Mouse (Mus musculus) limb, embryonic 15.5 days (tissue): ENCODE data around the gene Olfr910. TPM values are rescaled to one million over a fixed set of nuclear protein-coding genes. Genes with fewer than 3 reads are reported as not detected.

Source experiments
- ATAC-seq: fragments of 200-750 bp; cut with Nextera tagmentation; 2 replicates; pipeline ENCODE4 v1.8.0; 2017; ENCODE audit warnings: low read depth, moderate TSS enrichment; ENCODE audit not compliant: insufficient number of reproducible peaks, low FRiP score, low TSS enrichment
- H3K27ac ChIP-seq: fragments of 300-500 bp; sonication (generic); 2 replicates; pipeline ENCODE4 v1.5.1; 2015; ENCODE audit warnings: moderate library complexity, mild to moderate bottlenecking, inconsistent platforms
- H3K27me3 ChIP-seq: fragments of 300-500 bp; sonication (generic); 2 replicates; pipeline ENCODE4 v1.6.1; 2015; ENCODE audit warnings: inconsistent platforms
- H3K36me3 ChIP-seq: fragments of 300-500 bp; sonication (generic); 2 replicates; pipeline ENCODE4 v1.6.1; 2015; ENCODE audit warnings: inconsistent platforms
- H3K4me1 ChIP-seq: fragments of 300-500 bp; sonication (generic); 2 replicates; pipeline ENCODE4 v1.6.1; 2015; ENCODE audit warnings: inconsistent platforms
- H3K4me2 ChIP-seq: fragments of 300-500 bp; sonication (generic); 2 replicates; pipeline ENCODE4 v1.6.1; 2015; ENCODE audit warnings: mild to moderate bottlenecking, inconsistent platforms
- H3K4me3 ChIP-seq: fragments of 300-500 bp; sonication (generic); 2 replicates; pipeline ENCODE4 v1.5.1; 2015; ENCODE audit warnings: mild to moderate bottlenecking, inconsistent platforms
- H3K9ac ChIP-seq: fragments of 300-500 bp; sonication (generic); 2 replicates; pipeline ENCODE4 v1.6.1; 2015; ENCODE audit warnings: inconsistent platforms
- H3K9me3 ChIP-seq: fragments of 300-500 bp; sonication (generic); 2 replicates; pipeline ENCODE4 v1.6.1; 2016; ENCODE audit warnings: inconsistent platforms
- WGBS: fragments of 180-500 bp; shearing (Covaris S2); methylation state at CpG from one replicate; pipeline ENCODE4 v1.1.7; 2015; 5-methylcytosine and 5-hydroxymethylcytosine counted together
- polyA plus RNA-seq: library from polyadenylated mRNA; unstranded; fragments of >200 nt; fragmentation: Nextera tagmentation; extraction: Ambion mirVana; gene quantifications from 2 replicates; pipeline ENCODE4 v1.2.1, GENCODE M21; 2015

The Olfr910 gene
- not detected in 2 replicates for polyA plus RNA-seq

DNA sequence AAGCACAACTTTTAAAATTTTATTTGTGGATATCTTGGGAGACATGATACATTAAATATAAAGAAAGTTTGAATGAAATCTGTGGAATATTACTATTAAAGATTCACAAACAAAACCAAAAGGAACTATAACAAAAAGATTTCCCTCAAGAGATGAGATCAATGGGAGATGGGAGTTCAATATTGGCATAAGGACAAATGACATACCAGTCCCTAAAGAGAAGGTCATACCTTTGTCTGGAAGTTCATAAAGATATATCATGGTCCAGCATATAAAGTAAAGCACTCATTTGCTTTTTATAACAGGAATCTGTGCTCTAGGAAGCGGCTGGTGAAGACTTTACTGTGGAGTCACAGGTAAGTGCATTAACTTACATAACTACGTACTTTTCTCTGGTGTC lies at the start of gene Olfr910:
Gene Olfr910, plus strand, starts transcription at position 301 of the 400 bp plus-strand sequence.
- H3K27ac ChIP-seq: no peak within 1 kb of the TSS
- no peaks in the 10 kb centered on the region for H3K27me3 ChIP-seq
- ATAC-seq: no peak
- WGBS: 86% methylated on average over 2 of the region's 2 CpGs
- no peak within 1 kb of the TSS for H3K9ac ChIP-seq
- H3K36me3 ChIP-seq: no peaks in the 10 kb centered on the region
- H3K4me2 ChIP-seq: no peak within 1 kb of the TSS
- no peaks in the 10 kb centered on the region for H3K4me1 ChIP-seq
- no peaks in the 10 kb centered on the region for H3K9me3 ChIP-seq
- H3K4me3 ChIP-seq: no peak within 1 kb of the TSS

- H3K4me1 ChIP-seq: no peaks in the 10 kb centered on the region
- ATAC-seq: no peak
- no peak within 1 kb of the TSS for H3K4me3 ChIP-seq
- H3K27ac ChIP-seq: no peak within 1 kb of the TSS
- WGBS: 73% methylated on average over 2 of the region's 2 CpGs
- no peak within 1 kb of the TSS for H3K9ac ChIP-seq
- H3K36me3 ChIP-seq: no peaks in the 10 kb centered on the region
- H3K9me3 ChIP-seq: no peaks in the 10 kb centered on the region
- H3K27me3 ChIP-seq: no peaks in the 10 kb centered on the region
- H3K4me2 ChIP-seq: no peak within 1 kb of the TSS
These were observed 42.1 kb upstream of the Olfr910 start, which contains the start of gene Olfr907 for GRCm38 (mm10) chr9:38495501-38495900. TSS of gene Olfr907 (plus strand) at chr9:38495801.

GRCm38 (mm10) chr9:38512353-38512752 lies 25.3 kb upstream of the Olfr910 start:
- Histone ChIP-seq H3K4me1 (no peaks in the 10 kb centered on the region), H3K27ac (no peak overlapping the region), H3K9ac (no peak overlapping the region), H3K9me3 (no peaks in the 10 kb centered on the region), H3K36me3 (no peaks in the 10 kb centered on the region), H3K27me3 (no peaks in the 10 kb centered on the region), H3K4me3 (no peak overlapping the region), H3K4me2 (no peak overlapping the region)
- 69% methylated on average over 2 of the region's 2 CpGs for WGBS
- ATAC-seq: no peak

DNA sequence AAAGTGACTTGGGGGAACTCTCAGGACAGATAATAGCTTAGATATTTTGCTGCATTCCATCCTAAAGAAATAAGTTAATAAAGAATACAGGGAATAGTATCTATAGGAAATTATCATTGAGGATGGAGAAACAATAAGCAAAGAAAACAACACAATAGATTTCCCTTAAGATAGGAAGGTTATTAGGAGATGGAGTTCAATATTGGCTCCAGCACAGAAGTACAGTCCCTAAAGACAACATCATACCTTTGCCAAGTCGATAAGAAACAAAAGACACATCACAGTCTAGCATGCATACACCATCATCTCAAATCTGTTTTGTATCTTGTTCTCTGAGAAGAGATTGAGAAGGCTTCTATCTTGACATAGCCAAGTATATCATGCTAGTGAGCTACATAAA lies 16.4 kb upstream of the Olfr910 start, which contains the start of gene Olfr911-ps1:
Gene Olfr911-ps1, plus strand, starts transcription at position 301 of the 400 bp plus-strand sequence.
- ATAC-seq: no peak
- no peaks in the 10 kb centered on the region for H3K36me3 ChIP-seq
- no peak within 1 kb of the TSS for H3K4me2 ChIP-seq
- H3K27me3 ChIP-seq: no peaks in the 10 kb centered on the region
- H3K4me1 ChIP-seq: no peaks in the 10 kb centered on the region
- no peak within 1 kb of the TSS for H3K4me3 ChIP-seq
- no peak within 1 kb of the TSS for H3K27ac ChIP-seq
- H3K9me3 ChIP-seq: no peaks in the 10 kb centered on the region
- WGBS: 53% methylated on average over 1 of the region's 1 CpGs
- H3K9ac ChIP-seq: no peak within 1 kb of the TSS

DNA sequence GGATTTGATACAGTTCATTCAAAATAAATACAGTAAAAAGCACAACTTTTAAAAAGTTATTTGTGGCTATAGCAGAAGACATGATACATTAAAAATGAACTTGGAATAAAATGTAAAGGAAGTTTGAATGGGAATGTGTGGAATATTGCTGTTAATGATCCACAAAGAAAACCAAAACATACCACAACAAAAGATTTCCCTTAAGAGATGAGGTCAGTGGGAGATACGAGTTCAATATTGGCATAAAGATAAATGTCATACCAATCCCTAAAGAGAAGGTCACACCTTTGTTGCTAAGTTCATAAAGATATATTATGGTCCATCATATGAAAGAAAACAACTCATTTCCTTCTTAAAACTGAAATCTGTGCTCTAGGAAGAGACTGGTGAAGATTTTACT lies 42.2 kb downstream of the Olfr910 start, which contains the start of gene Olfr912:
Gene Olfr912, plus strand, starts transcription at position 301 of the 400 bp plus-strand sequence.
- Histone ChIP-seq H3K4me2 (no peak within 1 kb of the TSS), H3K4me3 (no peak within 1 kb of the TSS), H3K9ac (no peak within 1 kb of the TSS), H3K36me3 (no peaks in the 10 kb centered on the region), H3K9me3 (no peaks in the 10 kb centered on the region), H3K27me3 (no peaks in the 10 kb centered on the region), H3K27ac (no peak within 1 kb of the TSS), H3K4me1 (no peaks in the 10 kb centered on the region)
- 70% methylated on average over 1 of the region's 1 CpGs for WGBS
- ATAC-seq: no peak

Other genes with a start within 250 kb of the Olfr910 start
- not detected in 2 replicates for gene Olfr896-ps1, start 246.7 kb upstream of the Olfr910 start, polyA plus RNA-seq
- not detected in 2 replicates for gene Olfr25, start 208.8 kb upstream of the Olfr910 start, polyA plus RNA-seq
- not detected in 2 replicates for gene Olfr898, start 189.4 kb upstream of the Olfr910 start, polyA plus RNA-seq
- gene Olfr250, start 171.0 kb upstream of the Olfr910 start, polyA plus RNA-seq: not detected in 2 replicates
- gene Olfr251, start 160.8 kb upstream of the Olfr910 start, polyA plus RNA-seq: not detected in 2 replicates
- not detected in 2 replicates for gene Olfr147, start 136.2 kb upstream of the Olfr910 start, polyA plus RNA-seq
- not detected in 2 replicates for gene Olfr901, start 108.4 kb upstream of the Olfr910 start, polyA plus RNA-seq
- not detected in 2 replicates for gene Olfr902, start 90.2 kb upstream of the Olfr910 start, polyA plus RNA-seq
- gene Olfr904, start 74.7 kb upstream of the Olfr910 start, polyA plus RNA-seq: not detected in 2 replicates
- gene Olfr905, start 66.7 kb upstream of the Olfr910 start, polyA plus RNA-seq: not detected in 2 replicates
- not detected in 2 replicates for gene Olfr906, start 50.8 kb upstream of the Olfr910 start, polyA plus RNA-seq
- not detected in 2 replicates for gene Olfr907, start 42.0 kb upstream of the Olfr910 start, polyA plus RNA-seq
- gene Olfr911-ps1, start 16.3 kb upstream of the Olfr910 start, polyA plus RNA-seq: not detected in 2 replicates
- gene Olfr912, start 42.3 kb downstream of the Olfr910 start, polyA plus RNA-seq: not detected in 2 replicates
- not detected in 2 replicates for gene Olfr913, start 54.9 kb downstream of the Olfr910 start, polyA plus RNA-seq
- not detected in 2 replicates for gene Olfr914, start 67.3 kb downstream of the Olfr910 start, polyA plus RNA-seq
- gene Olfr916, start 122.0 kb downstream of the Olfr910 start, polyA plus RNA-seq: not detected in 2 replicates
- gene Olfr917, start 128.0 kb downstream of the Olfr910 start, polyA plus RNA-seq: not detected in 2 replicates
- gene Olfr918, start 136.8 kb downstream of the Olfr910 start, polyA plus RNA-seq: not detected in 2 replicates
- not detected in 2 replicates for gene Olfr919, start 165.8 kb downstream of the Olfr910 start, polyA plus RNA-seq
- 29.6 and 31.1 TPM in 2 replicates for gene Vwa5a, start 180.4 kb downstream of the Olfr910 start, polyA plus RNA-seq
- 0.05 TPM in 2 replicates for gene Olfr920, start 214.4 kb downstream of the Olfr910 start, polyA plus RNA-seq
- gene Olfr921, start 235.2 kb downstream of the Olfr910 start, polyA plus RNA-seq: not detected in 2 replicates